ENCODE assay signal across 9 mouse cellular contexts in genomic region chr2:150666723-150667064, GRCm38 (mm10). TPM values are rescaled to one million over a fixed set of nuclear protein-coding genes. Genes with fewer than 3 reads are reported as not detected.
DNase-seq lines count a peak whose midpoint lies in the region; ATAC-seq lines count a peak whose summit lies in the region.
"Had no signal": no experiment of that assay in that cellular context is flagged by ENCODE, and none has a peak within 500 bp of the region (broad histone marks: within the 10 kb centered on the region; RNA-seq: fewer than 3 reads in every experiment).

No protein-coding gene starts in this region.

- no peak for ATAC-seq in kidney, embryonic 15.5 days (replicated peaks; ENCODE audit: low FRiP score)
- ATAC-seq in hindbrain, embryonic 13.5 days (ENCODE audit: low FRiP score), result no peak
- no peak for ATAC-seq in midbrain, embryonic 15.5 days (replicated peaks)

- no peaks in the 10 kb centered on the region for H3K9me3 ChIP-seq in kidney, embryonic 15.5 days (replicated peaks)
- no peaks in the 10 kb centered on the region for H3K9me3 ChIP-seq in hindbrain, embryonic 13.5 days
- H3K9me3 ChIP-seq in midbrain, embryonic 15.5 days, result no peaks in the 10 kb centered on the region

- H3K4me1 ChIP-seq in kidney, embryonic 15.5 days, result peaks cover 19% of the 10 kb centered on the region
- peaks cover 24% of the 10 kb centered on the region for H3K4me1 ChIP-seq in brown adipose tissue, adult 24 weeks (ENCODE audit: control insufficient read depth, insufficient read depth, insufficient read length, low read length)
- peaks cover 24% of the 10 kb centered on the region for H3K4me1 ChIP-seq in hindbrain, embryonic 13.5 days (replicated peaks)
- H3K4me1 ChIP-seq in midbrain, embryonic 15.5 days, result peaks cover 11% of the 10 kb centered on the region

- DNase-seq in kidney, postnatal 10 days, result no peak
- DNase-seq in adrenal gland, postnatal 36 days, result no peak
- no peak for DNase-seq in kidney, postnatal 36 days
- DNase-seq in kidney, adult 18-20 months, result no peak

- peaks cover 21% of the 10 kb centered on the region for H3K27me3 ChIP-seq in kidney, embryonic 15.5 days
- peaks cover 15% of the 10 kb centered on the region for H3K27me3 ChIP-seq in hindbrain, embryonic 13.5 days
- 0 out of 2 replicates have a peak, but pooled peaks cover 3% of the 10 kb centered on the region for H3K27me3 ChIP-seq in midbrain, embryonic 15.5 days (replicated peaks)

- H3K4me2 ChIP-seq in kidney, embryonic 15.5 days, result peak overlapping the region; percentile 98
- H3K4me2 ChIP-seq in hindbrain, embryonic 13.5 days, result peak overlapping the region; percentile 92
- peak overlapping the region; percentile 85 for H3K4me2 ChIP-seq in midbrain, embryonic 15.5 days

- no peak overlapping the region for H3K9ac ChIP-seq in kidney, embryonic 15.5 days
- peak overlapping the region; percentile 81 for H3K9ac ChIP-seq in hindbrain, embryonic 13.5 days
- peak overlapping the region; percentile 5; the same call in 1 of the 2 replicates for H3K9ac ChIP-seq in midbrain, embryonic 15.5 days

- H3K27ac ChIP-seq in kidney, embryonic 15.5 days, result no peak overlapping the region
- peak overlapping the region; percentile 54 for H3K27ac ChIP-seq in brown adipose tissue, adult 24 weeks (replicated peaks; ENCODE audit: low read depth, low read length)
- H3K27ac ChIP-seq in hindbrain, embryonic 13.5 days, result peak overlapping the region; percentile 73
- no peak overlapping the region for H3K27ac ChIP-seq in midbrain, embryonic 15.5 days

- H3K4me3 ChIP-seq in kidney, embryonic 15.5 days (replicated peaks), result peak overlapping the region; percentile 72
- H3K4me3 ChIP-seq in brown adipose tissue, adult 24 weeks (ENCODE audit: insufficient read depth, low read depth, low read length), result peak overlapping the region; percentile 71
- peak overlapping the region; percentile 70 for H3K4me3 ChIP-seq in hindbrain, embryonic 13.5 days
- peak overlapping the region; percentile 75 for H3K4me3 ChIP-seq in midbrain, embryonic 15.5 days
- H3K4me3 ChIP-seq: myocyte had no signal

- no peaks in the 10 kb centered on the region for H3K36me3 ChIP-seq in kidney, embryonic 15.5 days
- H3K36me3 ChIP-seq in hindbrain, embryonic 13.5 days, result no peaks in the 10 kb centered on the region
- no peaks in the 10 kb centered on the region for H3K36me3 ChIP-seq in midbrain, embryonic 15.5 days (replicated peaks)

- WGBS in kidney, embryonic 15.5 days, result 48% methylated on average over 7 of the region's 7 CpGs
- WGBS in hindbrain, embryonic 13.5 days, result 43% methylated on average over 7 of the region's 7 CpGs
- WGBS in midbrain, embryonic 15.5 days, result 52% methylated on average over 7 of the region's 7 CpGs

RNA-seq across cellular contexts. Expression of gene Acss1, which starts 1.6 kb away (rescaled TPM):
- 9.5 and 9.9 TPM in 2 replicates for polyA plus RNA-seq in kidney, embryonic 15.5 days (2015; fragmentation: Nextera tagmentation; extraction: Ambion mirVana)
- polyA plus RNA-seq in brown adipose tissue, adult 24 weeks (2012; ENCODE audit: insufficient read depth, insufficient read length, missing spikeins), result 95.0 and 102 TPM in 2 replicates
- 19.8 and 20.1 TPM in 2 replicates for polyA plus RNA-seq in hindbrain, embryonic 13.5 days (2015; fragmentation: Nextera tagmentation; extraction: Ambion mirVana)
- polyA plus RNA-seq in midbrain, embryonic 15.5 days (2015; fragmentation: Nextera tagmentation; extraction: Ambion mirVana), result 16.7 and 20.9 TPM in 2 replicates
- total RNA-seq in adrenal gland, postnatal 36 days (2021), result 10 to 100 TPM; 23.2 to 29.1 TPM
- polyA plus RNA-seq: myocyte had no signal

RNA-seq across cellular contexts. Expression of gene Vsx1, which starts 22.5 kb away (rescaled TPM):
- not detected in 2 replicates for polyA plus RNA-seq in kidney, embryonic 15.5 days (2015; fragmentation: Nextera tagmentation; extraction: Ambion mirVana)
- polyA plus RNA-seq in brown adipose tissue, adult 24 weeks (2012; ENCODE audit: insufficient read depth, insufficient read length, missing spikeins), result not detected in 2 replicates
- 0.18 and 0.61 TPM in 2 replicates for polyA plus RNA-seq in hindbrain, embryonic 13.5 days (2015; fragmentation: Nextera tagmentation; extraction: Ambion mirVana)
- 0.04 and 0.06 TPM in 2 replicates for polyA plus RNA-seq in midbrain, embryonic 15.5 days (2015; fragmentation: Nextera tagmentation; extraction: Ambion mirVana)
- not detected for total RNA-seq in adrenal gland, postnatal 36 days (2021)
- polyA plus RNA-seq: myocyte had no signal

RNA-seq across cellular contexts. Expression of gene Apmap, which starts 58.3 kb away (rescaled TPM):
- 46.0 and 47.6 TPM in 2 replicates for polyA plus RNA-seq in kidney, embryonic 15.5 days (2015; fragmentation: Nextera tagmentation; extraction: Ambion mirVana)
- 125 and 136 TPM in 2 replicates for polyA plus RNA-seq in brown adipose tissue, adult 24 weeks (2012; ENCODE audit: insufficient read depth, insufficient read length, missing spikeins)
- polyA plus RNA-seq in hindbrain, embryonic 13.5 days (2015; fragmentation: Nextera tagmentation; extraction: Ambion mirVana), result 42.9 and 45.9 TPM in 2 replicates
- polyA plus RNA-seq in midbrain, embryonic 15.5 days (2015; fragmentation: Nextera tagmentation; extraction: Ambion mirVana), result 39.5 and 42.1 TPM in 2 replicates
- total RNA-seq in adrenal gland, postnatal 36 days (2021), result 100 to 1,000 TPM; 117 to 146 TPM

Comparison
In these comparisons a context has a peak if more than half of its experiments do, and no peak if none do; other contexts are left out.
1. H3K27ac ChIP-seq: peak in brown adipose tissue, adult 24 weeks (single experiment) and hindbrain, embryonic 13.5 days (single experiment); none in kidney, embryonic 15.5 days (single experiment) and midbrain, embryonic 15.5 days (single experiment).
2. Peak in every context shown above with its lines, with median percentiles within 50 percentile points of each other: H3K4me2 ChIP-seq and H3K4me3 ChIP-seq.